Mouse (Mus musculus) urinary bladder, adult 2 months (tissue): ENCODE data around the gene Ccdc115. TPM values are rescaled to one million over a fixed set of nuclear protein-coding genes. Genes with fewer than 3 reads are reported as not detected.
"Not testable (repeated sequence)": the region's sequence is repeated elsewhere in the genome, so short reads cannot be mapped to it uniquely, and the experiment has no call there.

Source experiments
- DNase-seq: peaks from one replicate; pipeline ENCODE4 v3.0.0; 2022; ENCODE audit warnings: low spot score
- polyA plus RNA-seq: library from polyadenylated mRNA; depleted of rRNA; stranded (reverse); fragments of >200 nt; gene quantifications from 2 replicates; pipeline ENCODE4 v1.2.3, GENCODE M21; 2012

The Ccdc115 gene
- polyA plus RNA-seq, 1 experiment: 41.4 TPM

DNA sequence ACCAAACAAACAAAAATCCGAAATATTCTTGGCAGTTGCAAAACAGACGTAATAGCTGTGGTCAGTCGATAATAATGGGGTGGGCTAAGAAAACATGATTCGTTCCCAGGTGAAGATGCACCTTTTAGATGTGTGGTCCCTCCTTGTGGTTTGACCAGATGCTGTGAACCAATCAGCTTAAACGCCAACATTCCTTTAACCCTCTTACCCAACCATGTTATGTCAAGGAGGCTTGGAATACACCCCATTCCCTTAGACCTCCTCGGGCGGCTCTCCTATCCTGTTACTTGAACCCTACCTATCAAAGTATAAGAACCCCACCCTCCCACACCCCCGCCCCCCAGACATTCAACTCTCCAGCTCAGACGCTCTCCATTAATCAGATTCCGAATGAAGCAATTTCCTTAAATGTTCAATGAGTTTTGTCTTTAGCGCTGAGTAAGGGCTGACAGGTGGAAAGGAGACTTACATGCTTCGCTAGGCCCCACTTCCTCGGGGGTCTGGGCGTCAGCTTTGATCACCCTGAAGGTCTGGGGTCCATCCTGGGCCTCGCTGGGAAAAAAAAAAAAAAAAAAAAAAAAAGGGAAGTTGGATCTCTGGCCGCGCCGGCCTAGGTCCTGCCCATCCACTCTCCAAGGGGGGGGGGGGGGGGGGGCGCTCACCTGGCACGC is 956 bp downstream of the Ccdc115 start:
- DNase-seq: no peak

DNA sequence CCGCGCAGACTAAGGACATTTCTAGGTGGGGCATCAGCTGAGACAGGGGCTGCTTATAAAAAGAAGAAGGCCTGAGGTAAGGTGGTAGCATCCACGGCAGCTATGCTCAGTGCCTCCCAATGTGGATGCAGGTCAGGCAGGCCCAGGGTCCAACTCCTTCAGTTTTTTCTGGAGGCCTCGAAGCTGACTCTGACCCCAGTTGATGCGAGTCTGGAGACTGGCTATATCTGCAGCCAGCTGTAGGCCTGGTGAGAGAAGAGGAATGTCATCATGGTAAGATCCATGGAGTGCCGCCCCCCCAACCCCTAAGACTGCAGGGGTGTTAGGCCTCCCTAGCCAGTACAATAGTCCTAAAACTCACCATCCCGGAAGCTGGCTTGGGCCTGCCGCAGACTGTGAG is 2.1 kb downstream of the Ccdc115 start:
- DNase-seq: not testable (repeated sequence)

DNA sequence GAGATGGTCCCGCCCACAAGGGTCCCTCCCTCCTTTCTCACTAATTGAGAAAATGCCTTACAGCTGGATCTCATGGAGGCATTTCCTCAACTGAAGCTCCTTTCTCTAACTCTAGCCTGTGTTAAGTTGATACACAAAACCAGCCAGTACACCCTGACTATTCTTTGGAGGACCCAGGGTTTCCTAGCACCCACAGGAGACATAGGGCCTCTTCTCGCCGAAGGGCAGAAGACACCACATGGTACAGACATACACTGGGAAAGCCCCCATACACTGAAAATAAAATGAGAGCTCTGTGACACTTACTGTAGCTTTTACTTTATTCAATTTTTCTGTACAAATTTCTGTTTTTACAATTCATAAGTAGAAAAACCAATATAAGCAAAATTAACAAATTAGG is 3.1 kb downstream of the Ccdc115 start:
- DNase-seq: no peak

DNA sequence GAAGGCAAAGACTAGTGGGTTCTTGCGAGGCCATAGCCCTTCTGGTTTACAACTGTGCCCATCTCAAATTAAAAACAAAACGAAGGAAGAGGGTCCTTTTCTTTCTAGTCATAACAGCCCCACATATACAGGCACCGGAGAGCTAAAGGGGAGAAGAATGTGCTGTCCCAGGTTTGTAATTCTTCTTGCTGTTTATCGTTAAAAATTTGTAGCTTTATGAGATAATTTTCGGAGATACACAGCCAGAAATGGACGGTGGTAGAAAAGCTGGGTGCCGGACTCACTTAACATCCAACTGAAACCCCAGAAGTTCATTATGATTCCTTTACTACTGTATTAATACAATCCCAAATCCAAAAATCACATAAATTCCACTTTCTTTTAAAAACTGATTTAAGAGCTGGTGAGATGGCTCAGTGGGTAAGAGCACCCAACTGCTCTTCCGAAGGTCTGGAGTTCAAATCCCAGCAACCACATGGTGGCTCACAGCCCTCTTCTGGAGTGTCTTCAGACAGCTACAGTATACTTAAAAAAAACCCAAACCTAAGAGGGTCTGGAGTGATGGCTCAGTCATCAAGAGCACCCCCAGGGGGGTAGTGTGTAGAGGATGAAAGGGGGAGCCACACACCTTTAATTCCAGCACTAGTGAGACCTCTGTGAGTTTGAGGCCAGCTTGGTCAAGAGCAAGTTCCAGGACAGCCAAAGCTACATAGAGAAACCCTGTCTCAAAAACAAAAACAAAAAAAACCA is 3.9 kb downstream of the Ccdc115 start:
- DNase-seq: no peak

DNA sequence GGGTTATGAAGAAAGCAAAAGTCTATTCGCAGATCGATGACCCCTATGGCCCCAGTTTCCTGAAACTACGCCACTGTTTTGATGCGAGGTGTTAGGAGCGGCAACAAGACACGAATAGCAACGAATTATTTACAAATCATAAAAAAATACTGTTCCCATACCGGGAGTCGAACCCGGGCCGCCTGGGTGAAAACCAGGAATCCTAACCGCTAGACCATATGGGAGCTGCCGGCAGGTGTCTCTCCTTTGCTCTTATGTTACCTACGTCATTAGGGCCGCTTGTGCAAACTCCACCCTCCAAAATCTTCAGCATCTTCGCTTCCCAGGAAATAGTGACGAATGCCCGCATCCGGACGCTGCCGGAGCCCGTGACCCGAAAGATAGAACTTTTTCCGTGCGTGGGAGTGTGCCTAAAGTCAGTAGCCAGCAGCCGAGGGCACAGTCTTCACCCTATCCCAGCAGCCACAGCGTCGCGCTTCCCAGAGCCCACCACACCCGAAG is 4.8 kb downstream of the Ccdc115 start:
- DNase-seq: peak; percentile 89

DNA sequence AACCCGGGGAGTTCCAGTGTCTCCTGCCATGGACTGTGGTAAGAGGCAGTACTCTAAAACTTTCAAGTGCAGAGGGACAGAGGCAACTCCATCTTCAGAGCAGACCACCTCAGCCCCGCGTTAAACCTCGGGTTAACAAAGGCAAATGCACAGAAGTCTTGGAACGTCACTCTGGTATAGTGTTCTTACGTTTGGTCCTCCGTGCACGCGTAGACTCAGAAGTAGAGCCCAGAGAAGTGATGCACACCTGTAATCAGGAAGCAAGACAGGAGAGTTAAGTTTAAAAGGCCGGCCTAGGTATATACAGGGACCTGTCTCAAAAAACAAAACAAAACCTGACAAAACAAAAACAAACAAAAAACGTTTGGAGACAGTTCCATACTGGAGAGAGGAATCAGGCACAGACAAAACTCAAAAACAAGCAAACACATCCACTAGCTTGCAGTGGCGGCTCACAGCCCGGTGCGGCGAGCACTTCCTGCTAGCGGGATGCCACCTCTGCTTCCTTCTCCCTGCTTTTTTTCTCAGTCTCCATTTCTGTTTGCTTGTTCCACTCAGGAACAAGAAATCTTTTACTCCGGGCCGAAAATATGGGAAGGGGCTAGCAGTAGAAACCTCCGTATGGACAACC is 5.5 kb downstream of the Ccdc115 start:
- DNase-seq: no peak

DNA sequence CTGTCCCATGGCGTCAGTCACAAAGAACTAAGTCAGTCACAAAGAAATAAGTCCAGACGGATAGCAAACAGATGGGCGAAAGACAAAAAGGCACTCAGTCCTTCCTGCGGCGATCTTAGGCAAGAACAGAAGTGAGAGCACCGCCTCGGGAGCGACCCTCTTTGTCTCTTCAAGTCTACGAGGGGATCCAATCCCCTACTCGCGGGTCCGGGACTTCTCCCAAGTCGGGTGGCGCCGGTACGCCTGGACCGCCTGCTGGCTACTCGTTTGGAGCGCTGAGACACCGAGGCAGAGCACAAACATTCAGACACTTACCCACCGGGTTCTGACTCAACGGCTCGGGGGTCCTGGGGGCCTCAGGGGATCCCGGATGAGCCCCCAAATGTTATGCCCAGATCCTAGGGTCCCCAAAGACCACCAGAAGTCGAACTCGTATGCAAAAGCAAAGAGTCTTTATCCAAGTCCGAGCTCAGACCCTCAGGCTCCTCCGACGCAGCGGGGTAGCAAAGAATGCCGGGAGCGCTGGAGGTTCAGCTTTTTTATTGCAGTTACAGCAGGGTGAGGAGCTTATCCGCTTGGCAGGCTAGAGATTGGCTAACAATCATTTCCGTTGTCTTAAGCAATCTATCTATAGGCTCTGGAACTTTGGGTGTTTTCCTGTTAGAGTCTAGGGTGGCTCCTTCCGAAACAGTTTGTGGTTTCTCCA is 6.5 kb downstream of the Ccdc115 start:
- DNase-seq: peak; percentile 25

DNA sequence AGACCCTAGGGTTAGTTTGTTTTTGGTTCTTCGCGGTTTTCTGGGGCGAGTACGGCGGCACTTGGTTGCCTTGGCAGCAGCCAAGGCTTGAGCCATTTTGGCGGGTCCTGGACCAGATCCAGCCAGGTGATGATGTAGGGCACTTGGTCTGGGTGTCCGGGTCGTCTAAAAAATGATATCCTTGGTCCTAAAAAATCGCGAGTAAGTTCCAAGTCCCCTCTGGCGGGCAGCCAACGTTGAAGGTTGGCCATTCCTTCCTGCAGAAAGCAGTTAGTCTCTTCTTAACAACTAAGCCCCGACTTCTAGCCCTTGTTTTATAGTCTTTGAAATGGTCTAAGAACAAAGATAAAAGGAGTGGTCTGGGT is 7.1 kb downstream of the Ccdc115 start:
- no peak for DNase-seq

DNA sequence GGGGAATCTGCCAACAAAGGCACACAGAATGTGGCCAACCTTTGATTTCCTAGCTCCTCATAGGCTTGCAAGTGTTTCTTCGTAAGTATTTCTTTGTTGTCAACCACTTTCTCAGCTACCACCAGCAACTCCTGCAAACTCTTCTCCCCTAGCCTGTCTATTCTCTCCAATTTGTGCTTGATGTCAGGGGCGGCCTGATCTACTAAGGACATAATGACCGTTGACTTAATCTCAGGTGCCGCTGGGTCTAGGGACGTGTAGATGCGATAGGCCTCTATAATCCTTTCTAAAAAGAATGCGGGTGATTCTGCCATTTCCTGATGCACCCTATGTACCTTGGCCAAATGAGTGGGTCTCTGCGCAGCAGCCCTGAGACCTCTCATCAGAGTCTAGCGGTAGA is 8.0 kb downstream of the Ccdc115 start:
- DNase-seq: no peak

DNA sequence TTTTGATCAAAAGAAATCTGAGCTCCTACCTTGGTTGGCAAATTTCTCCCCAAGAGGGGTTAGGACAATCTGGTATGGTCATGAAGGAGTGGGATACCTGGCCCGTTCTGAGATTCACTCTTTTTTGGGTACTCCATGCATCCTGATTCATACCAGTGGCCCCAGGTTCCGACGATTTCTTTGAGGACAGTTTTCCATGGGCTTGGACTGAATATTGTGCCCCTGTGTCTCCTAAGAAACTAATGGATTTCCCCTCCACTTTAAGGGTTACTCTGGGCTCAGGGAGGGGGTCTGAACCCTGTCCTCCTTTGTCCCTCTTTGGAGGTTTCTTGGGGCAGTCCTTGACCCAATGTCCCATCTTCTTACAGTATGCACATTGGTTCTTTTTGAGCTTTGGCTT is 8.5 kb downstream of the Ccdc115 start:
- DNase-seq: no peak

DNA sequence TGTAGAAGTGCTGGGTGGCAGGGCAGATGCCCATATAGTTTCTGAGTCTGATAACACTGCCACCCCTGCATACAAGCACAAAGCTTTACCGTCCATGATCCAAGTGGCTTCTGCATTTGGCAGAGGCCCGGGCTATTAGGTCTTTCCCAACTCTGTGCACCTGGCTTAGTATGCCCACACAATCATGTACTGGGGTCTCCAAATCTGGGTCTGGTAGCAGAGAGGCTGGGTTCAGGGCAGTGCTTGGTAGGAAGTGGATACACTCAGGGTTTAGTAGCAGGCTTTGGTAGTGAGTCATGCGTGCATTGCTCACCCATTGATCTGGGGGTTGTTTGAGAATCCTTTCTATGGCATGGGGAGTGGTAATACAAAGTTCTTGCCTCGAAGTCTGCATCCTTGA is 10.2 kb downstream of the Ccdc115 start:
- no peak for DNase-seq

DNA sequence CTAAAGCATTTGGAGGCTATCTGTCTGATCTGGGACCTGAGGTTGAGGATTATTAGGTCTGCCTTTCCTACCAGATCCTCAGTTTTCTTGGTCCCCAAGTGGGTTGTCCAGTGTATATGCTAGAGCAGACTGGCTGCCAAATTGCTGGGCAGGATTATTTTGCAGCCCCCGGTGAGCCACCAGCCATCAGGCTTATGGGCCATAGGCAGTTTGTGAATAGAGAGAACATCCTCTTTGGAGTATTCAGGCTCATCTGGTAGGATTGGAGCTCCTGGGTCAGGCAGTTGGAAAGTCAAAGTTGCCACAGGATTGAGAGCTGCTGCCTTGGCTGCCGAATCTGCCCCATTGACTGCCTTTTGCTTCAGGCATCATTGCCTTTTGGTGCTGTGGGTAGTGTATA is 11.0 kb downstream of the Ccdc115 start:
- DNase-seq: no peak

DNA sequence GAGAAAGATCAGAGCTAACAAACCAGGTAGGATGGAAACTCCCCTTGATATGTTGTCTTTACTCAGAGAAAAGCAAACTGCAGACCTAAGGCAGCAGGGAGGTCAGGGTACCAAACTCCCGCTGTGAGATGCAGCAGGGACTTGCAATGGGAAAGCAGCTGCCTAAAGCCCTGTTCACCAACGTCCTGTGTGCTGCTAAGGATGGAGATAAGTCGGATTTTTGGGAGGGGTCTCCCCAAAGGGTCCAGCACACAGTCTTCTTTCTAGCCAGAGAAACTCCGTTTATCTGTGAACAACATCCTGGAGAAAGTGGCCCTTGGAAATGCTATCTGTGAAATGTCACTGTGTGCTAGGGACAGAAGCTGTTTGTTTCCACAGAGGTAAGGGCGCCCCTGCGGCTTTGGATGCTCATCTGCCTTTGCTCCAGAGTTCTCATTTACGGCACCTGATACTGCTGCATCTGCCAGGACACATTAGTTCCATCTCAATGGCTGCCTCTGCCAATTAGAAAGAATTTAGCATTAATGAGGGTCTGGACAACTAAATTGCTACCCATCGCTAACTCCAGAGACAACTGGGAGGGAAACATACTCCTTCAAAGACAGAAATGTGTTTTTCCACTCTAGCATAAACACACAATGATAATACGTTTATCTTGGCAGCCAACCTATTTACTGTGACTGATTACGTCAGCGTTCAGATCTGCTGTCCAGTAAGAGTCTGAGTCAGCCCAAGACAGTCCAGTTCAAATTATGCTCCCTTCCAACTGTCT is 40.1 kb downstream of the Ccdc115 start:
- DNase-seq: no peak

DNA sequence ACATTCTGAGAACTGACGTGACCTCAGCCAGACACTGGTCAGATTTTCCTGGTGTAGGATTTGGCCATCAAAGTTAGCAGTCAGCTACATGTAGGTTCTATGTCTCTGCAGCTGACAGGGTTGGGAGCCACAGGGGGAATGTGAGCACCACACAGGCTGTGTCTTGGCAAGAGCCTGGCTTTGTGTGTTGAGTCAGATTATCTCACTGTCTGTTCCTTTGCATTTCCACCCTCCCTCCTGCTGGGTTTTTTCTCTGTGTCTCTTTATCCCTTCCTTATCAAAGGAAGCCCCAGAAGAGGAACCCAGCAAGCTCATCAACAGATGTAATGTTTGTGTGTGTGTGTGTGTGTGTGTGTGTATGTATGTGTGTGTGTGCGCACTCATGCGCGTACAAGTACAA is 43.2 kb downstream of the Ccdc115 start:
- no peak for DNase-seq

DNA sequence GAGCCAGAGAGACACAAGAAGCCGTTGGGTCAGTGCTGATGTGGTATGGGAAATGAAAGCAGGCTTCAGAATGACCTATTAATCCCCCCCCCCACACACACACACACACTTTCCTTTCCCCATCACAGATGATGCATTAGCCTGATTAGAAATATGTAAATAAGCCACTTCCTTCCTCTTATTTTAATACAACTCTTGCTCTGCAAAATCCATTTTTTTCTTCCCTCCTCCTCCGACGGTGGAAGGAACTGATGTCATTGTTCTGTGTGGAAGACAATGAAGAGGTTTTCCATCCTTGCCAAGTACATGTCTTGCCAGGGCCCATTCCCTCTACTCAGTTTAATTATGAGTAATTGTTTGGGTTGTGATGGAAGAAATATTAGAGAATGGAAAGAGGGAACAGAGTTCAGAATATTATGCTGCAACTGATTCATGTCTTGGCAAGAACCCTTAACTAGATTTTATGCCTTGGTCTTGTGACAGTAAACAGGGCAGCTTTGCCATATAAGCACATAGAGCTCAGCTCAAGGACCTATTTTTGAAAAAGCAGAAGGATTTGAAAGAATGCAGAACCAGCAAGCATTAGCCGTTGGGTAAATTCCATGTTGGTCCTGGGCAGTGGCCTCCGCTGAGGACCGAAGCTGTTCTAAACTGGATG is 50.1 kb downstream of the Ccdc115 start:
- no peak for DNase-seq

DNA sequence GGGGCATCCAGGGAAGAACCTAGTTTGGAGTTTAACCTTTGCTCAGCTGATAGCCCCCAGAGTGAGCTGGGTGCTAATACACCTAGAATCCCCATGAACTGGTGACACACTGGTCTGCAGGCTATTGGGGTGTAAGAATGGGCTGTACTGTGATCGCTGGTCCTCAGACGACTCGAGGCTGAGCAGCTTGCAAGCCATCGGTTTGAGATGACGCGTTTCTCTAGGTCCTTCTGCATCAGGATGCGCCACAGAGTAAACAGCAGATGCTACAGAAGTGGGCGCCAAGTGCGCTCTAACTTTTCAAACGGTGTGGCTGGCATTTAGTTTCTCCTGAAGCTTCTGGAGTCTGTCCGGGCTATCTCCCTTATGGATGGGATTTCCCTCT is 50.6 kb downstream of the Ccdc115 start:
- no peak for DNase-seq

DNA sequence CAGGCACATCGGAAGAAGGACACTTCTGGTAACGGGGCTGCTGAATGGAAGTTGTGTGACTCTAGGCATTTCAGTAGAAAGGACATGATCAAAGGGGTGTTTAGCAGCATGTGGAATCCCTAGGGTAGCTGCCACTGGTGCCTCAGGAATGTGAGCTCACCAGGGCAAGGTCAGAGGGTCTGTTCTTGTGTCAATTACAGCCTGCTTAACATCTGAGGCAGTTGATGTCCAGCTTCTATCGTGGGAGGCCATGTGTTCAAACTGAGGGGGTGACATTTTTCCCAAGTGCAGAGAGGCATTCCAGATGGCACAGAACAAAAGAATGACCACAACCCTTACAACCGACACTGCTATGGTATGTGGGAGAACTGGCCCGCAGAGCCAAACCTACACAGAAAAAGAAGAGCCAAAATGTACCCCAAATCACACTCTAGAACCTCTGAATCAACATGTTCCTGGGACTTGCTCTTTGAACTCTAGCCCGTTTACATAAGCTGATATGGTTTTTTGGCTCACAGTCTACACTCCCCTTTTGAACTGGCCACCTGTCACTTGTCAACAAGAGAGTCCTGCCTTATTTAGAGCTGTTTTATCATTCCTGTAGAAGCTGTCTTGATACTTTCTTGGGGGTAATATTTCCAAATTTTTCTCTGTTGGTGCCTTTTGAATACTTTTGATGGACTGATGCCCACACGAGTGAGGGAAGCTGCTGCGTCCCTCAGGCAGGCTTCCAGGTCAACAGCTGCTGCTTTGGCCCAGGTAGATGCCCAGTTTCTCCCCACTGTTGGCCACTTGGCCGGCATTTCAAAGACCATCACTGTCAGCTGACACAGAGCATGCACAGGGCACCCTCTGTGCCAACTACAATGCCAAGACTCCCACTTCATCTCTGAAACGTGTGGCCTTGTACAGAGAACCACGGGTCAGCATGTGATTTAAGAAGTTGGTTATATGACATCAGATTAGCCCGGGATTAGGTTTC is 51.8 kb downstream of the Ccdc115 start:
- DNase-seq: no peak
